ENCODE assay signal across 23 mouse cellular contexts in the genomic region with DNA sequence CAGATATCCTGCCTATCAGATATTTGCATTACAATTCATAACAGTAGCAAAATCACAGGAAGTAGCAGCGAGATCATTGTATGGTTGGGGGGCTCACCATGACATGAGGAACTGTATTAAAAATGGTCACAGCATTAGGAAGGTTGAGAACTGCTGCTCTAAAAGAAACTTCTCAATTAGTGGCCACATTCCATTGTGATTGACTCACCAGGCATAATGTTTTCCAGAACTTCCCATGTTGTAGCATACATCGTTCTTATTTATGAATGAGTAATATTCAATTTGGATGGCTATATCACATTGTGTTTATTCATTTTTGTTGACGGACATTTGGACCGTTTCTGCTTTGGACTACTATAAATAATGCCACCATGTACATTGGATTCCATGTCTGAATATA. TPM values are rescaled to one million over a fixed set of nuclear protein-coding genes. Genes with fewer than 3 reads are reported as not detected.
DNase-seq lines count a peak whose midpoint lies in the region; TF ChIP-seq lines count a peak whose summit lies in the region.
"Had no signal": no experiment of that assay in that cellular context is flagged by ENCODE, and none has a peak within 500 bp of the region (broad histone marks: within the 10 kb centered on the region; RNA-seq: fewer than 3 reads in every experiment).

No protein-coding gene starts in this region.

- TF ChIP-seq CTCF in ES-Bruce4 (IDR thresholded peaks at IDR 0.05; ENCODE audit: low read depth, low read length) = no peak
- no peak for TF ChIP-seq CTCF in thymus, adult 2 months (IDR thresholded peaks at IDR 0.05; ENCODE audit: borderline replicate concordance, control insufficient read depth, extremely low read depth, insufficient read depth, low read length, poor library complexity)

- H3K27me3 ChIP-seq in ES-Bruce4 (ENCODE audit: control insufficient read depth, insufficient read depth, low read length, poor library complexity, severe bottlenecking) = no peaks in the 10 kb centered on the region
- no peaks in the 10 kb centered on the region for H3K27me3 ChIP-seq in thymus, adult 2 months (ENCODE audit: control insufficient read depth, insufficient read depth, low read length)
- H3K27me3 ChIP-seq: Patski had no signal

- H3K9me3 ChIP-seq in ES-Bruce4 (replicated peaks; ENCODE audit: control insufficient read depth, insufficient read depth, low read length, poor library complexity, severe bottlenecking) = no peaks in the 10 kb centered on the region
- H3K9me3 ChIP-seq: embryonic facial prominence, embryonic 13.5 days; embryonic facial prominence, embryonic 15.5 days; forebrain, embryonic 10.5 days; forebrain, embryonic 12.5 days; G1E had no signal

- H3K36me3 ChIP-seq in ES-Bruce4 (ENCODE audit: control insufficient read depth, insufficient read depth, low read length, poor library complexity, severe bottlenecking) = no peaks in the 10 kb centered on the region
- H3K36me3 ChIP-seq in thymus, adult 2 months (ENCODE audit: control insufficient read depth, insufficient read depth, low read length) = no peaks in the 10 kb centered on the region
- H3K36me3 ChIP-seq: embryonic facial prominence, embryonic 13.5 days; embryonic facial prominence, embryonic 15.5 days; forebrain, embryonic 10.5 days; forebrain, embryonic 12.5 days; G1E had no signal

- TF ChIP-seq EP300 in ES-Bruce4 (IDR thresholded peaks at IDR 0.05; ENCODE audit: insufficient read depth, low read depth, low read length) = no peak

- no peak overlapping the region for H3K27ac ChIP-seq in ES-Bruce4 (ENCODE audit: insufficient read depth, low read length)
- H3K27ac ChIP-seq in thymus, adult 2 months (ENCODE audit: control insufficient read depth, insufficient read depth, low read length) = no peak overlapping the region
- H3K27ac ChIP-seq: embryonic facial prominence, embryonic 13.5 days; embryonic facial prominence, embryonic 15.5 days; forebrain, embryonic 10.5 days; forebrain, embryonic 12.5 days had no signal

- peak; percentile 71 for DNase-seq in 3T3-L1 (ENCODE audit: low read depth, low spot score)
- DNase-seq in Muller cell, postnatal 12 days (ENCODE audit: inconsistent ontology term) = peak; percentile 31
- no peak for DNase-seq in kidney, adult 11 months
- no peak for DNase-seq in heart, adult 9 months (ENCODE audit: low spot score in 2 of 2)
- DNase-seq in thymus, adult 2 months = no peak
- DNase-seq: adrenal gland, adult 2 months; adrenal gland, postnatal 10 days; adrenal gland, postnatal 25 days; cerebellum, adult 11 months; cerebellum, adult 18-20 months; cerebellum, adult 8-10 months; cerebellum, adult 9-11 months; cerebellum, postnatal 14 days; cerebellum, postnatal 36 days; embryo, embryonic 11 days had no signal

- peaks cover 6% of the 10 kb centered on the region for H3K4me1 ChIP-seq in ES-Bruce4 (ENCODE audit: control insufficient read depth, insufficient read depth, low read length)
- H3K4me1 ChIP-seq in thymus, adult 2 months (replicated peaks; ENCODE audit: control insufficient read depth, insufficient read depth, low read length) = 0 out of 2 replicates have a peak, but pooled peaks cover 4% of the 10 kb centered on the region

- TF ChIP-seq POLR2A in ES-Bruce4 (IDR thresholded peaks at IDR 0.05; ENCODE audit: insufficient read depth, low read length) = no peak
- no peak for TF ChIP-seq POLR2A in thymus, adult 2 months (IDR thresholded peaks at IDR 0.05; ENCODE audit: control insufficient read depth, extremely low read depth, insufficient read depth, low read length, poor library complexity)

- 96% methylated on average over 4 of the region's 4 CpGs for WGBS in thymus, adult 2 months

- peak overlapping the region; percentile 65 for H3K9ac ChIP-seq in ES-Bruce4 (ENCODE audit: low read depth, poor library complexity, severe bottlenecking)
- H3K9ac ChIP-seq: embryonic facial prominence, embryonic 13.5 days; embryonic facial prominence, embryonic 15.5 days; forebrain, embryonic 12.5 days had no signal

- H3K4me3 ChIP-seq in ES-Bruce4 (ENCODE audit: low read depth, low read length) = peak overlapping the region; percentile 38; the same call in 1 of the 2 replicates
- no peak overlapping the region for H3K4me3 ChIP-seq in thymus, adult 2 months (ENCODE audit: control insufficient read depth, insufficient read depth, low read length)
- H3K4me3 ChIP-seq: embryonic facial prominence, embryonic 13.5 days; embryonic facial prominence, embryonic 15.5 days; erythroblast, embryonic 14.5 days; forebrain, embryonic 10.5 days; forebrain, embryonic 12.5 days had no signal

RNA-seq across cellular contexts. Expression of a gene that starts 57.1 kb away (rescaled TPM):
- 94.4 and 98.1 TPM in 2 replicates for polyA plus RNA-seq in ES-Bruce4 (2011; ENCODE audit: insufficient read depth, insufficient read length, low read depth, missing spikeins)
- polyA plus RNA-seq in thymus, adult 2 months (2012; rRNA removed) = 6.2 TPM in 2 replicates

Comparison
In these comparisons a context has a peak if more than half of its experiments do, and no peak if none do; other contexts are left out.
1. DNase-seq: peak in 3T3-L1 (single experiment) and Muller cell, postnatal 12 days (single experiment); none in kidney, adult 11 months (single experiment), heart, adult 9 months (0 of 2) and thymus, adult 2 months (single experiment).
2. RNA of a gene that starts 57.1 kb away (polyA plus RNA-seq): 94.4 to 98.1 TPM in ES-Bruce4; 6.2 TPM in thymus, adult 2 months; every median in the first group is over 10 times any median in the second.